Mouse (Mus musculus) lung, postnatal 14 days (tissue): ENCODE results near the gene Myod1.

Experiments used
- DNase-seq: peaks from one replicate; pipeline ENCODE4 v3.0.0; 2021

Gene Myod1

DNA sequence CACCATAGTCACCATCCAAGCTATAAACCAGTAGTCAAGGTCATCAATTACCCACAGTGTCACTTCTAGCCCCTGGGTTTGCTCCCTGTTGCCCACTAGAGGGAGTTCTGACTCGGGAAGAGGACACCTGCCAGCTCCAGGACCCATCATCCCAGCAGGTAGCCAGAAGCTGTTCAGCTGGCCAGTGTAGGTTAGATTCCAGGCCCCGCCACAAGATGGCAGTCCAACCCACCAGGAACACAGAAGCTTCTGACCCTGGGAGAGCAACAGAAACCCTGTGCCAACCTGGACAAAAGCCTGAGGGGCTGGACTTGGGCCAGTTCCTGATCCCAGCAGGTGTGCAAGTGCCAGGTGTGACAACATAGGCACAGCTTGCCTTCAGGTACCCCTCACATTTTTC is 16.8 kb downstream of the Myod1 start:
- peak; percentile 78 for DNase-seq

GRCm38 (mm10) chr7:46393718-46394511 is 17.6 kb downstream of the Myod1 start:
- no peak for DNase-seq

DNA sequence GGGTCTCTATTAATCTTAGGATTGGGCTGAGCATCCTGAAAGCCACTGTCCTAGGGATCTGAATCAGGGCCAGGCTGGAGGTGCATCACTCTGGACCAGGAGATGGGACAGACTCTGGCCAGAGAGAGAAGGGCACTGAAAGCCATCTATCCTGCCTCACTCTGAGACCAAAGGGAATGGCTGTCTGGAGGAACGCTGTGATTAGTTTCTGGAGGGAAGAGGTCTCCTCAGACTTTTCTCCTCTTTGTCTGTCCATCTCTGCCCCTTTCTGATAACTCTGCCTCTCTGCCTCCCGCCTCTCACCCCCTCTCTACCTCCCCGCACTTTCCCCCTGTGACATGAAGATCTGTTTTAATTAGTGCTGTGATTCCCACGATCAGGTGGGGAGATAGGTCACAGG is 18.7 kb downstream of the Myod1 start:
- DNase-seq: no peak

GRCm38 (mm10) chr7:46395571-46395970 is 19.3 kb downstream of the Myod1 start:
- no peak for DNase-seq

- peak; percentile 82 for DNase-seq
Observed at GRCm38 (mm10) chr7:46396231-46396927, 20.1 kb downstream of the Myod1 start, which contains the start of gene Kcnc1. Gene Kcnc1 (plus strand): TSS chr7:46396497.

DNA sequence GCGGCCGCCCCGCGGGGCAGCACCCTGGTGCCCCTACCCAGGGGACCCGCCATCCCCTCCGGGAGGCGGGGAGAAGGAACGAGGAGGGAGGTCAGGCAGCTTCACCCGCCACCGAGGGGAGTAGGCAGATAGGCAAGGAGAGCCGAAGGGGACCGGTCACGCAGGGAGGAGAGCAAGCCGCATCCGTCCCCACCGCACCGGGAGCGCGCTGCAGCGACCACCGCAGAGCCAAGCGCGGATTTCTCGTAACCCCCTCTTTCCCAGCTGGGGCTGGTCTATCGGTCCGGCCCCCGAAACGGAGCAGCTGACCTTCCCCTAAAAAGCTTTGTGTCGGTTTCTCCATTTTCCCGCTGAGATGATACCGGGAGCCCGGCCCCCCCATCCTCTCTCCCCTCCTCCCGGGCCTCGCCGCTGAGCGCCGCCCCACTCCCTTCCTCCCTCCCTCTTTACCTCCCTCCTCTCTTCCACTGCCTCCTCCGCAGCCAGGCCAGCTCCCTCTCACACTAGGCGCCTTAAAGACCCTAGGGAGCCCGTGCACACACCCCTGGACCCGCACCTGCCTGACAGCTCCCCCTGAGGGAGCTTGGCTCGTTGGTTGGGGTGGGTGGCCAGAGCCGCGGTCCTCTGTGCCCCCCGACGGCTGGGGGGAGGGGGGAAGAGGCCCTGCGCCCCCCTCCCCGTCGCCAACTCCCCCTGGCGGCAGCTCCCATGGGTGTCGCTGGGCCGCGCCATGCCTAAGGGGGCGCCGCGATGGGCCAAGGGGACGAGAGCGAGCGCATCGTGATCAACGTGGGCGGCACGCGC is 20.9 kb downstream of the Myod1 start:
- no peak for DNase-seq

DNA sequence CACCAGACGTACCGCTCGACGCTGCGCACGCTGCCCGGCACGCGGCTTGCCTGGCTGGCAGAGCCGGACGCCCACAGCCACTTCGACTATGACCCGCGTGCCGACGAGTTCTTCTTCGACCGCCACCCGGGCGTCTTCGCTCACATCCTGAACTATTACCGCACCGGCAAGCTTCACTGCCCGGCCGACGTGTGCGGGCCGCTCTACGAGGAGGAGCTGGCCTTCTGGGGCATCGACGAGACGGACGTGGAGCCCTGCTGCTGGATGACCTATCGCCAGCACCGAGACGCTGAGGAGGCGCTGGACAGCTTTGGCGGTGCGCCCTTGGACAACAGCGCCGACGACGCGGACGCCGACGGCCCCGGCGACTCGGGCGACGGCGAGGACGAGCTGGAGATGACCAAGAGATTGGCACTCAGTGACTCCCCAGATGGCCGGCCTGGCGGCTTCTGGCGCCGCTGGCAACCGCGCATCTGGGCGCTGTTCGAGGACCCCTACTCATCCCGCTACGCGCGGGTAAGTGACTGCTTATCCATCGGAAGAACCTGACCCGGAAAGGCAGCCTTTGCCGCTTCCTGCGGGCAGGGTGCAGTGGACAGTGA is 21.6 kb downstream of the Myod1 start:
- no peak for DNase-seq

- no peak for DNase-seq
Observed at GRCm38 (mm10) chr7:46398612-46399011, 22.3 kb downstream of the Myod1 start.

DNA sequence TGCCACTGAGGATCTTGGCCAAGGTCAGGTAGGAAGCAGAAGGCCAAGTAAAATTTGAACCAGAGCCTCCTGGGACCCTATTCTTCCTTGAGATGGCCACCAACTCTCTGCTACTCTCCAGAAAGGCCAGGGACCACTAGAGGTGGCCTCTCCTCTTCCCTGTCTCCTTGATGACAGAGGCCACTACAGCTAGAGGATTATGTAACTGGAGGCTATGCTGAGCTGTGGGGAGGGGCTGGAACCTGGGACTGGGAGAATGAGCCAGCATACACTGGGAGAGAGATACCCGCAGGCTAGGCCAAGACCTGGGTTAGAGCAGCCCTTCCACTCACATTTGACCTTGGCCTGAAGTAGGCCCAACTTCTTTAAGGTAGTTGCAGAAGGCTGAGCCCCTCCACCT is 23.4 kb downstream of the Myod1 start:
- DNase-seq: no peak

DNA sequence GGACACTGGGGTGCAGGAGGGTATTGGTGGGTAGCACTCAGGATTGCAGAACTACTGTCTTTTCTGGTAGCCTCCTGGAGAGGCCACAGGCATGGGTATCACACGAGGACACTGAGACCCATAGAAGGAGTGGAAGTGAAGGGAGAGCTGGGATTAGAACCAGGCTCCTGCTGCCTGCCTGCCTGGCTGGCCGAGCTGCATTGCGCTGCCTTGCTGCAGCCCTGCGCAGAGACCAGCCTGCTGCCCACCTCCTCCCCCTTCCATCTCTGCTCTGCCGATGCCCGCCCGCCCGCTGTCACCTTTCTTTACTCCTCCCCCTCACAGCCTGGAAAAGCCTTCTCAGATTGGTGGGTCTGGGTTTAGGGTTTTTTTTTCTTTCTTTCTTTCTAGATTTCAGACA is 24.1 kb downstream of the Myod1 start:
- DNase-seq: no peak

- no peak for DNase-seq
Observed at GRCm38 (mm10) chr7:46401371-46402180, 25.3 kb downstream of the Myod1 start.

DNA sequence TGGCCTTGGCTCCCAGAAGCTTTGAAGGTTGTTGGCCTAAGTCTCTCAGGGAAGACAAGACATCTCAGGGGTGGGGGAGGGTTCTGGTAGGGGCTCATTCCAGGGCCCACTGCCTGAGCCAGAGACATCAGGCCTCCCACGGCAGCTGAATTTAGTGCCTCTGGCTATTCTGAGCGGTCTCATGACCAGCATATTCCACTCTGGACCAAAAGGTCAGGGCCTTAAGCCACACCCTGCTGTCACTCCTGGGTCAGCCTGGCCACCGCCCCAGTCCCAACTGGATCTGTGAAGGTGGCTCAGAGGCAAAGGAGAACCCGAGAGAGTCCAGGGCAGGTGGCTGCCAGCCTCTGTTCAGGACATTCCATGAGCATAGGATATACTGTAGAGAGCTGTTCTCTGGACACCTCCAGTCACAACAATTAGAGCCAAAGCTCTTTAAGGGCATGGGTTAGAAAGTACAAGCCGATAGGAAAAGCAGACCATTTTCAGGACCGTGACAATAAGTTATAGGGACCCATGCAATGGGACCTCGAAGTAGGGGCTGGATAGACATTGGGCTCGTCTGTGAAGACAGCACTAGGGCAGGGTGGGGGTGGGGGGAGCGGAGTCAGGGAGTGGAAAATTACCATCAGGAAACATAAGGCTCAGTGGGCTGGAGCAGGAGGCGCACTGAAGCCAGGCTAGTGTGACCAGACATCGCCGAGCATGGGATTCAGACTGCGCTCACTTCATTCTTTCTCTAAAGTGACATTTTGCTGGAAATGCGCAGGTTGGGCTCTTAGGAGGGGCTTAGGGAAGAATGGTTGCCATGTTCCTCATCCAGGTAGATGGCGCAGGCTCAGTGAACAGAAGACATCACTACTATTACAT is 27.6 kb downstream of the Myod1 start:
- no peak for DNase-seq

DNA sequence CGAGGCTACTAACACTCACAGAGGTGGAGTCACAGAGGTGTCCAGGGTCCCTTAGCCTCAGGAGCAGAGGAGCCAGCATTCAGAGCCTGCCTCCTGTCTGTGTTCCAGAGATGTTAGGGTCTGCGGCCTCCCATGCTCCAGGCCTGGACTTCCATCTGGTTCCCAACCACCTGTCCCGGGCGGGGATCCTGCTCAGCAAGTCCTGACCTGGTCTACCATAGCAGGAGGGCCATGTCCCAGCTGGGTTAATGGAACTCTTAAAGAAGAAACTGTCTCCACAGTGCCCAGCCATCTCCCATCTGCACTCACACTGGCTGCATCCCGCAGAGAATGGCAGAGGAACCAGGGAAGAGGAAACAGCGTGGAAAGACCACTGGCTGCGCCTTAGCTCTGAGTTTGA is 28.5 kb downstream of the Myod1 start:
- no peak for DNase-seq

DNA sequence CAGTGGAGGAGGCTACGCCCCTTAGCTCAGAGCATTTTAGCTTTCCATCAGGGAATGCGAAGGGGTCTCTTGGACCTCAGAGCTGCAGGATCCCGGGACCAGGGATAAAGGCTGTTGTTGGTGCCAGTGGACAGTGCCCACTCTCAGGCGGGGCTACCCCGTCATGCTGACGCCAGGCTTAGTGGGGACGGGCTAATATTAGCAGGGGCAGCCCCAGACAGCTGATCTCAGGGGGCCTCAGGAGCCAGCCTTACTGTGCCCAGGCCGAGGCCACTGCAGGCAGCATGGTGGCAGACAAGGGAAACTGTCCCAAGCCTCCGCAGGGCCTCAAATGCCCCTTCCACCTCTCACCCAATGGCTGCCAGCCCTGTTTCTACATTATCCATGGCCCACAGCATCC is 32.3 kb downstream of the Myod1 start:
- DNase-seq: no peak

- DNase-seq: no peak
Observed at GRCm38 (mm10) chr7:46409204-46409789, 33.0 kb downstream of the Myod1 start.

GRCm38 (mm10) chr7:46410727-46411126 is 34.5 kb downstream of the Myod1 start:
- no peak for DNase-seq

DNA sequence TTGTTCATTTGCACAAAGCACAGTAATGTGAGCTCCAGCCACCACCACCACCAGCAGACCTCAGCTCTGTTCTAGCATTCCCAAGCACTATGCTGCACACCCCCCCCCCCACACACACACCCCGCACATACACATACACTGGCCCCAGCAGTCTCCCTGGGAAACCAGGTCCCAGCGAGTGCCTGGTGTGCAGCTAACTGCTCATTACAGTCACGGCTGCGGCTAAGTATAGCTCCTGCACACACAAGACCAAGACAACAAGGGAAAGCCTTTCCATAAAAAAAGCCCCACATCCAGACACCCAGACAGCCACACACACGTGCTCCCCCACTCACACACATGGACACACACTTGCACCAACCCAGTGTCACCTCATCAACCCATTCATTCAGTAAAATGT is 36.5 kb downstream of the Myod1 start:
- DNase-seq: no peak

DNA sequence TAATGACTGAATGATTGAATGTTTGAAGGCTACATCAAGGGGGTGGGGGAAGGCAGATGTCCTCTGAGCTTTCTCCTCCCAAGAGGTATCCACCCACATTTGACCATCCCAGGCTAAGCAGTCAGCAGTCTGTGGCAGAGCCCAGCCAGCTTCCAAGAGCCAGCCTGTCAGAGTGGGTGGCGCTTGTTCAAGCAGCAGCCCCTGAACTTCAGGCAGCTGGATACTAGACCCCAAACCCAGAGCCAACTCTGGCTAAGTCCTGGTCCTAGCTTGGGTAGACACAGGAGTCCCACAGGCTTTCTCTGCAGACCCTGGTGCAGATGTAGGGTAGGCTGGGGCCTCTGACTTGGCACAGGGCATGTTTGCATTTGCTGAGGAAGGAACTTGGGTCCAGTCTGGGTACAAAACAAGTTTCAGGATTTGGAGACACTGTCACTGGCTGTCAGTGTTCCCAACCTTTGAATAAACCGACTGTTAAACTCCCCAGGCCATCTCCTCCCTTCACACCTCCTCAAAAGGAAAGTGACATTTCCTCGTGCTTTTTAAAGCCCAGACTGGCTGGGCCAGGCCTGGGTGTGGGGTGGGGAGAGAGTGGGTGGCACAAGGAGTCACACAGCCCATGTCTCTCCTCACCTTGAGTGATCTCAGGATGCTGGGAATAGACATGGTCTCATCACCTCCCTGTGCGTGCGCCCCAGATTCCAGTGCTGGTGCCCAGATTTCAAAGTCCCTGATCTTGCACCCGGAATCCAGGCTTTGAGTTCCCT is 37.9 kb downstream of the Myod1 start:
- DNase-seq: no peak

GRCm38 (mm10) chr7:46415818-46416425 is 39.6 kb downstream of the Myod1 start:
- DNase-seq: no peak

GRCm38 (mm10) chr7:46417467-46417866 is 41.2 kb downstream of the Myod1 start:
- DNase-seq: no peak
